Mouse (Mus musculus) megakaryocyte-erythroid progenitor cell, adult 5-6 weeks (primary cell): ENCODE results near the gene Pitx1. TPM values are rescaled to one million over a fixed set of nuclear protein-coding genes. Genes with fewer than 3 reads are reported as not detected.

Experiments
- ATAC-seq: replicated peaks from 2 replicates; pipeline ENCODE4 v1.8.0; 2016; ENCODE audit warnings: mild to moderate bottlenecking, inconsistent platforms; ENCODE audit not compliant: severe bottlenecking, poor library complexity, low FRiP score, low TSS enrichment
- total RNA-seq, 2 experiments: library from RNA; stranded (forward) in 1 of 2; stranded (reverse) in 1 of 2; fragments of 200-1000, 215-1000 nt in 1 of 2; fragments of >200 nt in 1 of 2; fragmentation: Nextera tagmentation in 1 of 2; gene quantifications; 2 replicates each; pipeline ENCODE4 v1.2.3; 2014 to 2017

Pitx1 gene
- total RNA-seq, 2 experiments from 2014 or later = not detected

DNA sequence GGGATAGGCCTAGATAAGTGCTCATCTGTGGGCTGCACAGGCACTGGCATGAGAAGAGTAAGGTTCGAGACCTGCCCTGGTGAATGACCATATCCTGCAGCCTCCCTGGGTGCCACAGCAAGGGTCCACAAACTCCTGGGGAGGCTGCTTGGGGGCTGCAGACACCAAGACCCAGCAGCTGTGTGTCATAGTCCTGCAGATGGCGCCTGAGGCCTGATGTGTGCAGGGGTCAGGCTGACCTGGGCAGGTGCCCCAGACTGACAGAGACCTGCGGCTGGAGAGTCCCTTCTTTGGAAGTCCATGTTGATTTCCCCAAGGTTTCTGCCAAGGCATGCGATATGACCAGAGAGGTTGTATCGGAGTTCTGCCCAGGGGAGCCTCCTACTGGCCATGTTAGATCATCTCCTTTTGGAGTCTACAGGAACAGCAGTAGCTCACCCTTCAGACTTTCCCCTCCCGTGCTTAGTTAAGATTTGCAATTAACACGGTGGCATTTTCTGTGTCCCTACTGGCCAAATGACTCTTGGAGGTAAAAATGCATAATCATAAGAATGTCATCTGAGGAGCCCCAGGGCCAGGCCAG is 26.9 kb downstream of the Pitx1 start:
- ATAC-seq = no peak

- ATAC-seq = no peak
These were observed 32.0 kb downstream of the Pitx1 start for GRCm38 (mm10) chr13:55803973-55804372.

DNA sequence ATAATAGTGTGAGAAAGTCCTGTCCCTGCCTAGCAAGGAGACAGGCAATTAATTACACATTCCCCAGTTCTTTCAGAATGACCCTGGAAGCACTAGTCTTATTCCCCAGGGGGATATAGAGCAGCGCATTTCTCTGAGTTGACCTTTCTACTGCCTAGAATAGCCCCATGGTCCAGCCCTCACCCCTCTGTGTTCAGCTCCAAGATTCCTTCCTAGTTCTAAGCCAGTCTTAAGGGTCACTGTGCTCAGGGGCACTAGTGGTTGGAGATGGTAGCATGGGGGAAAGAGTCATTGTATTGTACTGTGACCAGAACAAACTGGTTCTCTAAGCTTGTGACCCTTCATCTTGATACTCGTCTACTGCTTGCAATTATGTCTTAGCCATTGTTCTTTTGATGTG is 34.7 kb downstream of the Pitx1 start:
- no peak for ATAC-seq

GRCm38 (mm10) chr13:55786120-55786519 is 49.9 kb downstream of the Pitx1 start:
- ATAC-seq = no peak

DNA sequence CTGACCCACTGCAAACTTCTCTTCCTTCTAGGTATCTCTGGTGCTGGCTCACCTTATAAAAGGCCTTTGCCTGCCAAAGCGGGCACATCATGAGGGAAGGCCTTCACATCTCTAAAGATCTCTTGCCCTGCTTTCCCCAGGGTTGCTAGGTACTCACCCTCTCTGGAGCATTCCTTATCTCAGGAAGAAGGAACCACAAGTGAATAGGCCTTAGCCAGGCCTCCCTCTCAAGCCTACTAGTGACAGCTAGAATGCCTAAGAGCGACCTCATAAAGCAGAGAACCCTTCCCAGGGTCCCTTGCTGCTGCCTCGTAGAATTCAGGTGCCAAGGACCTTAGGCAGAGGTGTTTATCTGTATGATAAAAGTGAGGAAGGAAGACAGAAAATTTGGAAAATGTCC is 51.7 kb downstream of the Pitx1 start, which contains the start of gene Catsper3:
Catsper3 (plus strand) TSS at position 301 of the 400 bp plus-strand sequence.
- ATAC-seq = no peak

GRCm38 (mm10) chr13:55775056-55775455 is 60.9 kb downstream of the Pitx1 start:
- ATAC-seq = no peak

Other genes with a start within 250 kb of the Pitx1 start
- 8.2 and 9.4 TPM in 2 replicates for gene B4galt7, start 236.3 kb downstream of the Pitx1 start, total RNA-seq (2014; fragmentation: Nextera tagmentation)
- gene B4galt7, start 236.3 kb downstream of the Pitx1 start, total RNA-seq (2017) = 9.8 and 16.3 TPM in 2 replicates
- gene Caml, start 213.2 kb downstream of the Pitx1 start, total RNA-seq (2014; fragmentation: Nextera tagmentation) = 60.6 and 73.2 TPM in 2 replicates
- 57.7 and 60.8 TPM in 2 replicates for gene Caml, start 213.2 kb downstream of the Pitx1 start, total RNA-seq (2017)
- gene Ddx46, start 201.2 kb downstream of the Pitx1 start, total RNA-seq (2014; fragmentation: Nextera tagmentation) = 87.1 and 100 TPM in 2 replicates
- 131 and 141 TPM in 2 replicates for gene Ddx46, start 201.2 kb downstream of the Pitx1 start, total RNA-seq (2017)
- 37.2 and 38.5 TPM in 2 replicates for gene B230219D22Rik, start 143.1 kb downstream of the Pitx1 start, total RNA-seq (2014; fragmentation: Nextera tagmentation)
- gene B230219D22Rik, start 143.1 kb downstream of the Pitx1 start, total RNA-seq (2017) = 25.8 and 36.3 TPM in 2 replicates
- gene Txndc15, start 121.5 kb downstream of the Pitx1 start, total RNA-seq (2014; fragmentation: Nextera tagmentation) = 17.1 and 33.5 TPM in 2 replicates
- gene Txndc15, start 121.5 kb downstream of the Pitx1 start, total RNA-seq (2017) = 26.1 and 35.2 TPM in 2 replicates
- gene Pcbd2, start 108.8 kb downstream of the Pitx1 start, total RNA-seq (2014; fragmentation: Nextera tagmentation) = 25.5 and 33.1 TPM in 2 replicates
- gene Pcbd2, start 108.8 kb downstream of the Pitx1 start, total RNA-seq (2017) = 12.9 and 23.9 TPM in 2 replicates
- not detected in 2 replicates for gene Catsper3, start 51.6 kb downstream of the Pitx1 start, total RNA-seq (2014; fragmentation: Nextera tagmentation)
- gene Catsper3, start 51.6 kb downstream of the Pitx1 start, total RNA-seq (2017) = not detected in 2 replicates